Mouse (Mus musculus) C2C12 (cell line): ENCODE measurements around the gene Gal3st2b.
"Not testable (repeated sequence)": the region's sequence is repeated elsewhere in the genome, so short reads cannot be mapped to it uniquely, and the experiment has no call there.

Source experiments
- CTCF ChIP-seq: IDR thresholded peaks from one replicate; pipeline ENCODE4 v1.5.1; 2011; ENCODE audit not compliant: control insufficient read depth, insufficient read depth, insufficient read length
- USF1 ChIP-seq: IDR thresholded peaks from one replicate; pipeline ENCODE4 v1.6.1; 2011; ENCODE audit warnings: low read depth, mild to moderate bottlenecking, control low read depth, moderate library complexity

DNA sequence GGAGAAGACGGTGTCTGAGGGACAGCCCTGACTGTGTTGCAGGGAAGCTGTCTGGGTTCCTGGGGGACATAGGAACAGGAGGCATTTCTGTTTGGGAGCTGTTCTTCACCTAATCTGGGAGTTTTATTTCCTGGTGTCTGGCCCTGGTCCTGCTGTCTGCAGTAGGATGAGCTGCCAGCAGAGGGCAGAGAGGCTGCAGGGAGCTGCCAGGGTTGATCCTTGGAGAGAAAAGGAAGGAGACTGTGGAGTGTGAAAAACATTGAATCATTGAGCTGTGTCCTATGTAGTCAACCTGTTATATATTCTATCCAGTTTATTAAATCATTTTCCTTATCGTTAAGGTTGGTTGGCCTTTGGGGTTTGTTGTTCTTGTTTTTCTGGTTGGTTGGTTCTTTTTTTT, 6.2 kb upstream of the Gal3st2b start:
- TF ChIP-seq CTCF, USF1: not testable (repeated sequence)
